Mouse (Mus musculus) megakaryocyte progenitor cell, adult 5-6 weeks (primary cell): Measurements from ENCODE around the gene H2afz. TPM values are rescaled to one million over a fixed set of nuclear protein-coding genes. Genes with fewer than 3 reads are reported as not detected.

ENCODE experiments used
- ATAC-seq: replicated peaks from 2 replicates; pipeline ENCODE4 v1.8.0; 2016; ENCODE audit warnings: mild to moderate bottlenecking, moderate TSS enrichment, inconsistent platforms; ENCODE audit not compliant: poor library complexity
- total RNA-seq, 2 experiments: library from RNA; stranded (forward) in 1 of 2; stranded (reverse) in 1 of 2; fragments of 157-497, 149-512 nt in 1 of 2; fragments of 200-1000 nt in 1 of 2; gene quantifications; 2 replicates each; pipeline versions ENCODE4 v1.2.3 to v1.2.4; 2015 to 2017

Gene H2afz
- total RNA-seq, 2 experiments from 2014 or later, result 1,461 to 1,493 TPM

GRCm38 (mm10) chr3:137862600-137862999 is 1.7 kb upstream of the H2afz start:
- ATAC-seq, result no peak

- no peak for ATAC-seq
Measured at GRCm38 (mm10) chr3:137863330-137864123, 760 bp upstream of the H2afz start.

- peak; percentile 45 for ATAC-seq
Measured at GRCm38 (mm10) chr3:137864988-137865982, 998 bp downstream of the H2afz start.

GRCm38 (mm10) chr3:137867133-137867436 is 2.8 kb downstream of the H2afz start:
- no peak for ATAC-seq

- ATAC-seq, result 0 out of 2 replicates have a peak, but pooled peaks have one; percentile 1
Measured at GRCm38 (mm10) chr3:137867437-137868093, 3.3 kb downstream of the H2afz start, which contains the start of gene Dnajb14. Gene Dnajb14, plus strand, starts transcription at chr3:137867675.

GRCm38 (mm10) chr3:137868094-137868913 is 4.0 kb downstream of the H2afz start:
- no peak for ATAC-seq

GRCm38 (mm10) chr3:137869395-137869794 is 5.1 kb downstream of the H2afz start:
- peak; percentile 13 for ATAC-seq

- ATAC-seq, result peak; percentile 88
Measured at GRCm38 (mm10) chr3:137879313-137879712, 15.0 kb downstream of the H2afz start.

- peak; percentile 85 for ATAC-seq
Measured at GRCm38 (mm10) chr3:137880109-137880748, 15.9 kb downstream of the H2afz start.

GRCm38 (mm10) chr3:137881093-137881492 is 16.8 kb downstream of the H2afz start:
- ATAC-seq, result no peak

GRCm38 (mm10) chr3:137887961-137888360 is 23.7 kb downstream of the H2afz start:
- ATAC-seq, result peak; percentile 79

- no peak for ATAC-seq
Measured at GRCm38 (mm10) chr3:137891089-137891488, 26.8 kb downstream of the H2afz start.

- no peak for ATAC-seq
Measured at GRCm38 (mm10) chr3:137892118-137892517, 27.8 kb downstream of the H2afz start.

GRCm38 (mm10) chr3:137893789-137894188 is 29.5 kb downstream of the H2afz start:
- peak; percentile 33 for ATAC-seq

GRCm38 (mm10) chr3:137895196-137895595 is 30.9 kb downstream of the H2afz start:
- peak; percentile 69 for ATAC-seq

- ATAC-seq, result no peak
Measured at GRCm38 (mm10) chr3:137896386-137896785, 32.1 kb downstream of the H2afz start.

GRCm38 (mm10) chr3:137896867-137897266 is 32.6 kb downstream of the H2afz start:
- no peak for ATAC-seq

- ATAC-seq, result peak; percentile 36
Measured at GRCm38 (mm10) chr3:137897685-137898084, 33.4 kb downstream of the H2afz start.

- ATAC-seq, result peak; percentile 45
Measured at GRCm38 (mm10) chr3:137900149-137900548, 35.9 kb downstream of the H2afz start.

- ATAC-seq, result no peak
Measured at GRCm38 (mm10) chr3:137913093-137913492, 48.8 kb downstream of the H2afz start.
